Mouse (Mus musculus): Measurements from ENCODE around the gene Aff3. TPM values are rescaled to one million over a fixed set of nuclear protein-coding genes. Genes with fewer than 3 reads are reported as not detected.
"Not testable (repeated sequence)": the region's sequence is repeated elsewhere in the genome, so short reads cannot be mapped to it uniquely, and the experiment has no call there.

Gene Aff3
- polyA plus RNA-seq, 1 experiment = not detected

GRCm38 (mm10) chr1:38439751-38440470, 224.8 kb downstream of the Aff3 start:
- TF ChIP-seq POLR2A (IDR thresholded peaks at IDR 0.05; ENCODE audit: insufficient read depth, low read depth, low read length) (no peak), CTCF (IDR thresholded peaks at IDR 0.05; ENCODE audit: insufficient read depth, low read depth, low read length) (no peak)
- Histone ChIP-seq H3K4me3 (ENCODE audit: insufficient read depth, low read depth, low read length) (no peak overlapping the region), H3K4me1 (ENCODE audit: control insufficient read depth, insufficient read depth, low read length) (peaks cover 11% of the 10 kb centered on the region), H3K27ac (ENCODE audit: insufficient read depth, low read depth, low read length) (peak overlapping the region; percentile 56)
- WGBS = 63% methylated on average over 4 of the region's 4 CpGs

- TF ChIP-seq POLR2A (IDR thresholded peaks at IDR 0.05; ENCODE audit: insufficient read depth, low read depth, low read length) (no peak), CTCF (IDR thresholded peaks at IDR 0.05; ENCODE audit: insufficient read depth, low read depth, low read length) (no peak)
- Histone ChIP-seq H3K4me1 (ENCODE audit: control insufficient read depth, insufficient read depth, low read length) (peaks cover 11% of the 10 kb centered on the region), H3K4me3 (ENCODE audit: insufficient read depth, low read depth, low read length) (no peak overlapping the region), H3K27ac (ENCODE audit: insufficient read depth, low read depth, low read length) (peak overlapping the region; percentile 71)
- 53% methylated on average over 4 of the region's 4 CpGs for WGBS
These were observed 226.3 kb downstream of the Aff3 start for GRCm38 (mm10) chr1:38438447-38438846.

DNA sequence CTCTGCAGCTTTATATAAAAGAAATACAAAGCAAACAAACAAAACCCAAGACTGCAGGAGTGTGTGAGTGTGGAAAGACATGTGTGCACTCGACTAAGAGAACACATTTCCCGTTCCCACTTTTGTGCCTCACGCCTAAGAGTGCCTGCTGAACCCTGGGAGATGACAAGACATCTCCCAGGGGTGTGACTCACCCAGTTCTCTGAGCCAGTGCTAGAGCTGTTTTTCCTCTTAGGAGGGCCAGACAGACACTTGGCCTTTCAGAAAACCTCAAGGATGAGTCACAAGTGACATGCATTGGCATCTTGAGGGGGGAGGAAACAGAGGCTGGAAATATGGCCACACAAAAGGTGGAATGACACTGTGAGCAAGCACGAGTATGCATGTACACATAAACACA, 227.1 kb downstream of the Aff3 start:
- H3K4me1 ChIP-seq (ENCODE audit: control insufficient read depth, insufficient read depth, low read length) = peaks cover 11% of the 10 kb centered on the region
- H3K4me3 ChIP-seq (ENCODE audit: insufficient read depth, low read depth, low read length) = no peak overlapping the region
- TF ChIP-seq CTCF (IDR thresholded peaks at IDR 0.05; ENCODE audit: insufficient read depth, low read depth, low read length) (no peak), POLR2A (IDR thresholded peaks at IDR 0.05; ENCODE audit: insufficient read depth, low read depth, low read length) (no peak)
- WGBS = 36% methylated on average over 4 of the region's 4 CpGs
- H3K27ac ChIP-seq (ENCODE audit: insufficient read depth, low read depth, low read length) = peak overlapping the region; percentile 71; the same call in 1 of the 2 replicates

- 68% methylated on average over 12 of the region's 12 CpGs for WGBS
- Histone ChIP-seq H3K4me3 (ENCODE audit: insufficient read depth, low read depth, low read length) (no peak overlapping the region), H3K4me1 (ENCODE audit: control insufficient read depth, insufficient read depth, low read length) (peaks cover 11% of the 10 kb centered on the region), H3K27ac (ENCODE audit: insufficient read depth, low read depth, low read length) (peak overlapping the region; percentile 54; the same call in 1 of the 2 replicates)
- TF ChIP-seq CTCF (IDR thresholded peaks at IDR 0.05; ENCODE audit: insufficient read depth, low read depth, low read length) = no peak
- TF ChIP-seq POLR2A (IDR thresholded peaks at IDR 0.05; ENCODE audit: insufficient read depth, low read depth, low read length) = no peak
These were observed 228.0 kb downstream of the Aff3 start for GRCm38 (mm10) chr1:38436471-38437340.

GRCm38 (mm10) chr1:38430311-38430710, 234.4 kb downstream of the Aff3 start:
- WGBS = 98% methylated on average over 12 of the region's 12 CpGs
- not testable (repeated sequence) for H3K27ac ChIP-seq (ENCODE audit: insufficient read depth, low read depth, low read length); H3K4me3 ChIP-seq (ENCODE audit: insufficient read depth, low read depth, low read length); H3K4me1 ChIP-seq (ENCODE audit: control insufficient read depth, insufficient read depth, low read length)

DNA sequence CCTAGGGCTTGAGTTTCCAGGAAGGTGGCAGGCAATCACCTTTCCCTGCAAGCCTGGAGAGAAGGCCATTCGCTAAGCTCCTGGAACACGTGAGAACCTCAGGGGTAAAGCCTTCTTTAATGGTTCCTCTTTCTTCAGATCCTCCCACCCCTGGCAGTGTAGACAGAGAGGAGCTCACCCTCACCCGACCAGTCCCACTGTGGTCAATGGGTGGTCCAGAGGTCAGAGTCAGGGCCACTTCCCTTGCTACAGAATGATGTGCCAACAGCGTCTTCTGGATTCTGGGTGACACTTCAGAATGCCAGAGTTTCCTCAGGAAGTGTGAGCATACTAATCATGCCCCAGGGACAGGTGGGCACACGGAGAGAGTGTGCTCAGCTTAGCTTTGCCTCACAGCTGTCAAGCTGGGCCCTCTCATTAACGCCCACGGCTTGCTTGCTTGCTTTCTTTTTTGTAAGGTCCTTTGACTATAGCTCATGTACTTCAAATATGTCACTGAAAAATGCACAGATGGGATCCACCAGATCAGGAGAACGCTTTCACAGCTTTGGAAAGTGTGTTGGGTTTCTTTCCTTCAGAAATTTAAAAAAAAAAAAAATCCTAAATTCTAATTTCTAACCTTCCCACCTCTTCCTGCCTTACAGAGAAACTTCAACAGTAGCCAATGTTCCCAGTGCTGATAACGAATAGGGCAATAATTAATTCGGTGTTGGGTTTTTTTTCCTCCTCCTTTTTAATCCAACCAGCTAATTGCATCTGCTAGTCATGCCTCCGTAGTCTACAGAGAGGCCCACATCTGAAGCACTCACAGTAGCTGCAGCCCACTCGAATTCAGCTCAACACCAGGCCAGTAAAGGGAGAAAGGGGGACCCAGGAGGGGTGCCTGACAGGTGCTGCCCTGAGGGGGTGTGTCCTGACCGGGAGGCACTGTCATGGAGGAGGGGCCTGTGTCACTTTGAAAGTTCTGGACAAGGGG, 235.8 kb downstream of the Aff3 start:
- Histone ChIP-seq H3K27ac (ENCODE audit: insufficient read depth, low read depth, low read length) (peak overlapping the region; percentile 51), H3K4me1 (ENCODE audit: control insufficient read depth, insufficient read depth, low read length) (peaks cover 10% of the 10 kb centered on the region), H3K4me3 (ENCODE audit: insufficient read depth, low read depth, low read length) (no peak overlapping the region)
- WGBS = 42% methylated on average over 13 of the region's 13 CpGs
- no peak for TF ChIP-seq POLR2A (IDR thresholded peaks at IDR 0.05; ENCODE audit: insufficient read depth, low read depth, low read length)
- no peak for TF ChIP-seq CTCF (IDR thresholded peaks at IDR 0.05; ENCODE audit: insufficient read depth, low read depth, low read length)

DNA sequence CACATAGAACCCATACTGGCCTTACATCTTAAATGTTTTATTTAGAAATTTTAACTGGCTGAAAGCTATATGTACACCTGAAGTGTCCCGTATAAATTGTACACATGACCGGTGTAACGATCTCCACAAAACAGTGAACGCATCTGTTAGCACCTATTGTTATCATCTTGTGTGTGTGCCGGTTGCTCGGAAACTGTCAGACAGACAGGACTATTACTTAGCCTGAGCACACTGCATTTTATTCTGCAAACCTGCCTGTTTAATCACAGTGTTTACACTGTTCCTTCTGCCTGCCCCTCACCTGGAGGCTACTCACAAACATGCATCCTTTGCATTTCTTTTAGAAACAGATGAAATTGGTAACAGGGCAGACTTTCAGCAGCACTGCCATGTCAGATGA, 241.8 kb downstream of the Aff3 start:
- Histone ChIP-seq H3K27ac (ENCODE audit: insufficient read depth, low read depth, low read length) (no peak overlapping the region), H3K4me1 (ENCODE audit: control insufficient read depth, insufficient read depth, low read length) (peaks cover 2% of the 10 kb centered on the region; the same call in 1 of the 2 replicates), H3K4me3 (ENCODE audit: insufficient read depth, low read depth, low read length) (no peak overlapping the region)
- TF ChIP-seq POLR2A (IDR thresholded peaks at IDR 0.05; ENCODE audit: insufficient read depth, low read depth, low read length) (no peak), CTCF (IDR thresholded peaks at IDR 0.05; ENCODE audit: insufficient read depth, low read depth, low read length) (no peak)
- WGBS = 88% methylated on average over 6 of the region's 6 CpGs

DNA sequence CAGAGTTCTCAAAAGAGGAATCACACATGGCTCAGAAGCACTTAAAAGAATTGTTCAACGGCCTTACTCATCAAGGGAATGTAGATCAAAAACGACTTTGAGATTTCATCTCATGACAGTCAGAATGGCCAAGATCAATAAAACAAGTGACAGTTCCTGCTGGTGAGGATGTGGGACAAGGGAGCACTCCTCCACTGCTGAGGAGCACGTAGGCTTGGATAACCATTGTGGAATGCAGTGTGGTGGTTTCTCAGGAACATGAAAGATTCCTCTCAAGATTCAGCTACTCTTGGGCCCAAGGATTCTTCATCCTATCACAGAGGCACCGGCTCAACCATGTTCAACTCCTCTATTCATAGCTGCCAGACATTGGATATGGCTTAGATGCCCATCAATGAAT, 245.4 kb downstream of the Aff3 start:
- H3K4me1 ChIP-seq (ENCODE audit: control insufficient read depth, insufficient read depth, low read length) = peaks cover 10% of the 10 kb centered on the region
- no peak overlapping the region for H3K4me3 ChIP-seq (ENCODE audit: insufficient read depth, low read depth, low read length)
- H3K27ac ChIP-seq (ENCODE audit: insufficient read depth, low read depth, low read length) = no peak overlapping the region
- TF ChIP-seq POLR2A (IDR thresholded peaks at IDR 0.05; ENCODE audit: insufficient read depth, low read depth, low read length) = no peak
- no peak for TF ChIP-seq CTCF (IDR thresholded peaks at IDR 0.05; ENCODE audit: insufficient read depth, low read depth, low read length)
- WGBS = 97% methylated on average over 4 of the region's 4 CpGs
